Comparison of ENCODE assay signal across 18 mouse cellular contexts in the genomic region with DNA sequence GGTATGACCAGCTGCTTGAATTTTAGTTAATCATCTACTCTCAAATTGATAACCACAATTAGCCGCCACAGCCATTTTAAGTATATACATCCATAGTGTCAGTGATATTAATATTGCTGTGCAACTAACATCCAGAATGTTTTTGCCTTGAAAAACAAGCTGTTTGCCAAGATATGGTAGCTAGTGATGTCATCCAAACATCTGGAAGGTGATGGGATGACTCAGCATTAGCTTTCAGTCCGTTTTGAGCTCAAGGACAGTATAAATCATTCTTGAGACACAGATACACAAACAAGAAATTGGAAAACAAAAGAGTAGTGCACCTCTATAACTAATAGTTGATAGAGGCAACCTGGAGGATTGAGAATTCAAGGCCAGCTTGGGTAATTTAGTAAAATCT.
"Had no signal": no experiment of that assay in that cellular context is flagged by ENCODE, and none has a peak within 500 bp of the region (broad histone marks: within the 10 kb centered on the region; RNA-seq: fewer than 3 reads in every experiment).

No protein-coding gene starts in this region.

- H3K9ac ChIP-seq: limb, embryonic 13.5 days; lung, embryonic 15.5 days had no signal

- H3K36me3 ChIP-seq: limb, embryonic 10.5 days; limb, embryonic 13.5 days; lung, embryonic 15.5 days had no signal

- H3K4me2 ChIP-seq: limb, embryonic 13.5 days; lung, embryonic 15.5 days; midbrain, embryonic 11.5 days had no signal

- H3K4me1 ChIP-seq: limb, embryonic 10.5 days; limb, embryonic 13.5 days; lung, embryonic 15.5 days; megakaryocyte, embryonic 14.5 days had no signal

- H3K4me3 ChIP-seq: layer of hippocampus, adult 2 months; limb, embryonic 10.5 days; limb, embryonic 13.5 days; lung, embryonic 15.5 days; megakaryocyte, embryonic 14.5 days had no signal

- DNase-seq: kidney, adult 2 months; kidney, postnatal 25 days; layer of hippocampus, adult 9-11 months; lung, adult 18-20 months; lung, postnatal 10 days; lung, postnatal 36 days; midbrain, embryonic 14.5 days; thymus, adult 2 months; thymus, postnatal 14 days; thymus, postnatal 4 days had no signal

- H3K27ac ChIP-seq: kidney, postnatal 0 days; layer of hippocampus, adult 2 months; limb, embryonic 10.5 days; limb, embryonic 13.5 days; lung, embryonic 15.5 days had no signal

- ATAC-seq: intestine, postnatal 0 days had no signal

- H3K27me3 ChIP-seq: limb, embryonic 13.5 days; lung, embryonic 15.5 days; megakaryocyte, embryonic 14.5 days had no signal

- H3K9me3 ChIP-seq: limb, embryonic 10.5 days; limb, embryonic 13.5 days; lung, embryonic 15.5 days; megakaryocyte, embryonic 14.5 days had no signal
